Mouse (Mus musculus) gastrocnemius, postnatal 4 days (tissue): ENCODE data around the gene Zfp281. TPM values are rescaled to one million over a fixed set of nuclear protein-coding genes. Genes with fewer than 3 reads are reported as not detected.

ENCODE experiments used
- DNase-seq, 2 experiments: peaks; one replicate each; pipeline ENCODE4 v3.0.0; 2021 to 2022; ENCODE audit warnings: low spot score in 2 of 2, mixed read lengths in 2 of 2
- long read RNA-seq, 2 experiments: library from polyadenylated mRNA; stranded (forward); transcript quantifications; one replicate each; pipeline ENCODE4 v2.0.0; 2021
- total RNA-seq, 2 experiments: library from RNA; stranded (reverse); gene quantifications; 2 replicates each; pipeline ENCODE4 v1.2.3; 2021

The Zfp281 gene
- 10 to 100 TPM; 10.8 to 12.0 TPM for total RNA-seq
- long read RNA-seq, experiment 1, full-length matches to known transcripts, result 23 of 25 reads
- long read RNA-seq, experiment 1, partial matches to known transcripts, result 0 of 25 reads
- long read RNA-seq, experiment 1, other reads (novel, unspliced or antisense), result 2 of 25 reads
- long read RNA-seq, experiment 2, full-length matches to known transcripts, result 18 of 25 reads
- long read RNA-seq, experiment 2, partial matches to known transcripts, result 0 of 25 reads
- long read RNA-seq, experiment 2, other reads (novel, unspliced or antisense), result 7 of 25 reads

DNA sequence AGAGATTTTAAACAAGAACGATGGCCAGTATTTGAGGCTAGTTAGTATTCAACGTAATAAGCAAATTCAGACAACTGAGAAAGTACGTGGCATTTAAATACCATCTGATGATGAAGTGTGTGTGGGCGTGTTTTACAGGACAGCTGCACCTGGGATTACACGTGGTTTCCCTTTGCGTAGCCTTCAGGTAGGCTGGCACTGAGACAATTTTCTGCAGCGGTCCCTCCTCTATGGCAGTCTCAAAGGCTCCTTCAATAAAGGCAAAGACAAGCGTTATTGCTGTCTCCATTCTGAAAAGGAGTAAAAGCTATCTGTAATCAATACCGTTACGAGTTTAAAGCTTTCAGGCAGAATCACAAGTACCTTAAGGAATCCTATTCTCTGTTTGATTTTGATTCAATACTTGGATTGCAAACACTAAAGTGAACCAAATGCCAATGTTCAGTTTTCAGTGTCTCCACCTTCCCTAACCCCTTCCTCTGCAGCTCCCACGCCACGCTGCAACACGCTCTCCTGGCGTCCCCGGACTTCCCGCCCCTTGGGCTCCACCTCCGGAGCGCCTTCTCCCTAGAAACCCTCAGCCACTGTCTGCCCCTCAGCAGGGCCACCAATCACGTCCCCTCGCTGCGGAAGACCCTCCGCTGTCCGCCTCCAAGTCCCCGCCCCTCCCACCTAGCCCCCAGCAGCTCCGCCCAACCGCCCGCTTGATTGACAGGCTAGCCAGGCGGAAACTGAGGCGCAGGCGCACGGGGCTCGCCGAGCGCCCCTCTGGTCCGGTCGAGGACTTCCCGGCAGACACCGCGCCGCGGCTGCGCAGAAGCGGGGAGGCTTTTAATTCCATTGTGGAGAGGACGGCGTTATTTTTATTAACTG lies at the start of gene Zfp281:
Gene Zfp281 (plus strand): TSS at position 756 of the 873 bp plus-strand sequence.
- peak; percentile 94 to 96 for DNase-seq

- no peak for DNase-seq
Measured at GRCm38 (mm10) chr1:136577890-136578663, 46.6 kb upstream of the Zfp281 start.

DNA sequence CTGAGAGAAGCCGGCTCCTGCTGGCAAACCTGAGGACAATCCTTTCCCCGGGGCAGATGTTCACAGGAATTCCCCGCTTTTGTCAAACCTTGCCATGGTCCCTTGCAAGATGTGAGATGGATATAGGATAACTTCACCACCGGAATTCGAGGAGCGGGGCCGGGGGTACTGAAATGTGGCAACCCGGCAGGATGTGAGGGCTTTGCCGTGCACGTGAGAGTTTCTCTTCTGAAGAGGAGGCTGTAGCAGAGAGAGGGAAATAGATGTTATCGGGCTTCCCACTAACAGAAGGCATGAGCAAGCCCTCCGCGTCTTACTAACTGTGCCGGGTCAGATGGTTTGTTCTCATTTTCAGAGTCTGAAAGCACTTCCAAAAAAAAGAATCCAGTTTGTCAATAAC lies 45.3 kb upstream of the Zfp281 start:
- DNase-seq, result no peak

DNA sequence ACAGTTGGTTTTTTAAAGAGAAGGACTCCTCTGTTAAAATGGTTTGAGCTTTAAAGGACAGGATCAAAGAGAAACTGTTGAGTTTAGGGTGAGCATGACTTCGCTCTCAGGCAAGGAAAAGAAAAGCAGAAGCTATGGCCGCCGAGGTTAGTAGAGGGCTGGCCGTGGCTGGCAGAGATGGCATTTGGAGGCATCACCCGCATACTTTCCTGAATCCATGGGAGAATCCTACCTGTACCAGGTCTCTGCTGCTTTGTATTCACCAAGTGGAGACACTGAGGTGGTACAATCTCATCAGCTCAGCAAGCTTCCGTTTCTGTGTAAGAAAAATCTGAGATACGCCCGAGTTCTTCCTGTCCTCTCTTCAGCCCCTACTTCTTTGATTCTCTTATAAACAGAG lies 44.4 kb upstream of the Zfp281 start:
- no peak for DNase-seq

- DNase-seq, result no peak
Measured at GRCm38 (mm10) chr1:136581841-136582240, 42.9 kb upstream of the Zfp281 start.

DNA sequence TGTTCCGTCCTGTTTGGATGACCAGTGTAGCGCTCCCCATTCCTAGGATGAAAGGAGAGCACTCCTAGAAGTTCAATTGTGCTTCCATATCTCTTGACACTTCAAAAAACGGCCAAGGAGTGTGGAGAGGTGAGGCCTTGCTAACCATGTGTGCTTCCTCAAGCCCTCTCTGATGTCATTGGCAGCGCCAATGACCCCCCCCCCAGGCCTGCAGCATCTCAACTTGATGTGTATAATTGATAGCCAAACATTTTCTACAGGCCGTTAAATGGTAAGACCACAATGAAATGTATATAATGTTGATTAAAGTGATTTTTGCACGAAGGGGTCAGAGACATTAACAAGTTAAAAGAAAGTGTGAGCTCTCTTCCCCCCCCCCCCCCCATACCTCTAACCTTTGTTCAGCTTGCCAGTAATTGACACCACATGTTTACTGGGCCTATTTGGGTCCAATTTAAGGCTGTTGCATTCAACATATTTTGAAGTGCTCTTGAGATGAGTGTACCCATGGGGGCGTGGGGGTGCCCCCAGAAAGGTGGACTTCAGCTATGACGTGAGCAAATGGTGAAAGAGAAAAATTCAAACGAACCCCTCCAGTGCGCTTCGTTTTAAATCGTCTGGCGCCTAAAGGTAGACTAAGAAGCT lies 36.8 kb upstream of the Zfp281 start:
- no peak for DNase-seq

DNA sequence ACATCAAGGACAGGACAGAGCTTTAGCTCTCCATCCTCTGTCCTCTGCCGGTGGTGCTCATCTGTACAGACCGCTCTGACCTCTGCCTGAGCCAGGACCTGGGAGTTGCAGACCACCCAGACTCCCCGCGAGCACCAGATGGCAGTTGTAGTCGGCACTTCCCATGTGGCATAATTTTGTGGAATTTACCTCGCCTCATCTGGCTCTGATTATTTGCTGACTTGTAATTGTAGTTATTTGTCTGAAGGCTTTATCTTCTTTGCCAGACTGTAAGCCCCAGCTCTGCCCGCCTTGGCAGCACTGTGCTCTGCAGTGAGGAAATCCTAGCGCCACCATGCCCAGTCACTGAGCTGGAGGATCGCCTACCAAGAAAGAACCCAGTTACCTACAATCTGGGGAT lies 35.8 kb upstream of the Zfp281 start:
- DNase-seq, result no peak

GRCm38 (mm10) chr1:136592741-136593140 lies 32.0 kb upstream of the Zfp281 start:
- DNase-seq, result no peak

DNA sequence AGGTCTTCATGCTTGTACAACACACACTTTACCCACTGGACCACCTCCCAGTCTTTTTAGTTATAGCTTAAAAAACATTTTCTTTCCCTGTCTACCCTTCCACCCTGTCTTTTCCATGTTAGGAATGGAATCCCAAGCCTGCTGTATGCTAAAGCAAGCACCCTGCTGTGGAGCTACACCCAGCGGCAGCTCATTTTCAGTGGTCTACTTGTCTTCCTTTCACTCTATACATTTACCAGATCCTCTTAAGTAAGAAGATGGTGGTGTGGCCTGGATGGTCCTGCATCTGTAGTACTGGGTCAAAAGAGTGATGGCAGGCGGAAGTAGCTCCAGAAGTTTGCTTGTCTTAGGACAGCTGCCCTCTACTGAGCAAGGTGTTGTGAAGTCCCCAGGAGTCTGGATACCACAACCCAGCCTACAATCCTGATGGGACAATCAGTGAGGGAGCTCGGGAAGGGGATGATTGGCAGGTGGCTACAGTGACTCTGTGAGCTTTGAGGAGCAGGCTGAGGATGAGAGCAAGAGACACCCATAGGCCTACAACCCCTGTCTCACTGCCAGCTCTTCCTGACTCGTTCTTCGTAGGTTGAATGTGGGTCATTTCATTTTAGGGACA lies 30.4 kb upstream of the Zfp281 start:
- DNase-seq, result no peak

- DNase-seq, result no peak
Measured at GRCm38 (mm10) chr1:136596821-136597220, 27.9 kb upstream of the Zfp281 start.

- no peak for DNase-seq
Measured at GRCm38 (mm10) chr1:136598286-136598685, 26.4 kb upstream of the Zfp281 start.

- no peak for DNase-seq
Measured at GRCm38 (mm10) chr1:136600067-136600466, 24.6 kb upstream of the Zfp281 start.

DNA sequence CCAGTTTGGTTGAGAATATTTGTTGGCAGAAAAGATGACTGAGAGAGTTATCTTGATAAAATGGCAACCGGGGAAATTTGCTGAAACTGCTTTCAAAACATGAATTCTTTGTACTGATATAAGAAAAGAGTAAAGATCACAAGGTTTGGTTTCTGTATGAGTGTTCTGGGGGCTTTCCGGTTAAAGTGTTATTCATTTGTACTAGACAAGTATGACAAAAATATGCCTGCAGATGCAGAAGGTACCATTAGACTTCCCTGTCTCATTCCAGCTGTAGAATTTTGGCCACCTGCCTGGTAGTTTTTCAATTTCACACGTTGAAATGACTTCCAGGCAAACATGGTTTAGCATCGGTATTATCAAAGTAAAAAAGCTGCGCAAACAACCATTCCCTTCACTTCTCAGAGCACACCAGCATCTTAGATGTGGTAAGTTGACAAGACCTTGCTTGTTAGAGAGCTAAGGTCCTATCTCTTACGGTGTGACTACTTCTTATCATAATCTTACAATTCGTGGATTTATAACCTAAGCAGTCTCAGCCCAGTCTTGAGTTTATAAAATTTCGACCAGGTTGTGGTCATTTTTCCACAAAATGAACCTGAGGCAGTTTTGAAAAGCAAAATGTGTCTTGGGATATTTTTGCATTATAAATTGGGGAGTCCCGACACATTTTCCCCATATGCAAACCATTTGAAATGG lies 23.9 kb upstream of the Zfp281 start:
- DNase-seq, result no peak

- DNase-seq, result no peak
Measured at GRCm38 (mm10) chr1:136601346-136601888, 23.3 kb upstream of the Zfp281 start.

DNA sequence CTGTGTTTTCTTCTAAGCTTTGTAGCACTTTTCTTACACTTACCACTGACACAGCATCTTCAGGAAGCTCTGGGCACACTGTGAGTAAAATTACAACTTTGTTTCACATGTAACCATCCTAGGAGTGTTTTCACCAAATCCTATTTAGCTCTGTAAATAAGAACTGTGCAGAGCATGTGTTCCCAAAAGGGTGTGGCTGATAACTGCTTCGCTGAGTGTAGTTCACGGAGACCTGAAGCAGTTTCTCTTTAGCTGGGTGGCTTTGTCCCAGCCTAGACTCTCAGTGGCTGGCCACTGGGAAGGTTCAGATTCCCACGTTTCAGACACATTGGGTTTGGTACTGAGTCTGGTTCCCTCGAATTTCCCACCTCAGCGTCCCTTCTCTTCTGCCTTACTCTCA lies 22.4 kb upstream of the Zfp281 start:
- DNase-seq, result no peak

DNA sequence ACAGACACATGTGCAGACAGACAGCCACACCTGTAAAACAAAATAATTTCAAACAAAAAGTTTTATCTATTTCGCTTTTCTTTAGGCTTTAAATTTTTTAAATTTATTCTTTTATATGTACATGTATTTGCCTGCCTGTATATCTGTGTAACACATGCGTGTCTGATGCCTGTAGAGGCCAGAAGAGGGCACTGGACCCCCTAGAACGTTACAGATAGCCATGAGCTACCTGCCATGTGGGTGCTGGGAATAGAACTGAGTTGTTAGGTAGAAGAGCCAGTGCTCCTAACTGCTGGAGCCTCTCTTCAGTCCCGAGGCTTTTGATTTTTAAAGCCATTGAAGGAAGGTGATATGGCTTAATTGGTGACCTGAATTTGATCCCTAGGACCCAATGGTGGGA lies 20.5 kb upstream of the Zfp281 start:
- no peak for DNase-seq

GRCm38 (mm10) chr1:136605790-136606189 lies 18.9 kb upstream of the Zfp281 start:
- no peak for DNase-seq

DNA sequence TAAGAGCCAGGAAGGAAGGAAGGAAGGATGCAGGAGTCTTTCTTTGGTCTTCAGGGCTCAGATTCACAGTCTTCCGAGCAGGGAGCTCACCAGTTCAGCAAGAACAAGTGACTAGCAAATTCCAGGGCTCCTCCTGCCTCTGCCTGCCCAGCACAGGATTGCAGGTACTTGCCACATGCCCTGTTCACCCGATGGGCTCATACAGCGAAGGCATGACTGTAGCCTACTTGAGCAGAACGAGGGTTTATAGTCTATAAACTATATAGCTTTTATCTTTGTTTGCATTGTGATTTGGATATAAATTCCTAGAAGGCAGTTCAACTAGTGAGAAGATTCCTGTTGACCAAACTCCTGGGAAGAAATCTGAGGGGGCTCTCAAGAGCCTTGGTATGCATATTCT lies 18.4 kb upstream of the Zfp281 start:
- no peak for DNase-seq

- no peak for DNase-seq
Measured at GRCm38 (mm10) chr1:136608339-136609261, 16.1 kb upstream of the Zfp281 start.
